Comparison of ENCODE assay signal across 13 mouse cellular contexts in genomic region chr5:52560240-52560639, GRCm38 (mm10). TPM values are rescaled to one million over a fixed set of nuclear protein-coding genes. Genes with fewer than 3 reads are reported as not detected.
DNase-seq lines count a peak whose midpoint lies in the region; ATAC-seq and TF ChIP-seq lines count a peak whose summit lies in the region.
"Had no signal": no experiment of that assay in that cellular context is flagged by ENCODE, and none has a peak within 500 bp of the region (broad histone marks: within the 10 kb centered on the region; RNA-seq: fewer than 3 reads in every experiment).

No protein-coding gene starts in this region.

- TF ChIP-seq EP300 in heart, postnatal 0 days (IDR thresholded peaks at IDR 0.05; ENCODE audit: low read depth) = no peak

- H3K4me2 ChIP-seq in heart, postnatal 0 days (ENCODE audit: low read depth, low read length) = no peak overlapping the region
- H3K4me2 ChIP-seq: heart, embryonic 13.5 days; liver, embryonic 15.5 days; midbrain, embryonic 13.5 days had no signal

- H3K27ac ChIP-seq in heart, postnatal 0 days (ENCODE audit: low read depth) = no peak overlapping the region
- H3K27ac ChIP-seq: heart, embryonic 13.5 days; liver, embryonic 15.5 days; midbrain, embryonic 13.5 days had no signal

- peaks cover 4% of the 10 kb centered on the region; the same call in 1 of the 2 replicates for H3K27me3 ChIP-seq in heart, postnatal 0 days (ENCODE audit: control insufficient read depth, insufficient read depth, low read length)

- H3K9me3 ChIP-seq in heart, postnatal 0 days (replicated peaks; ENCODE audit: control insufficient read depth, low read length) = no peaks in the 10 kb centered on the region
- H3K9me3 ChIP-seq: heart, embryonic 13.5 days; liver, embryonic 15.5 days; midbrain, embryonic 13.5 days had no signal

- ATAC-seq in heart, postnatal 0 days (ENCODE audit: insufficient read depth, low read depth) = peak; percentile 78
- ATAC-seq: midbrain, embryonic 13.5 days had no signal

- peak; percentile 5 for DNase-seq in adrenal gland, adult 2 months
- no peak for DNase-seq in adrenal gland, adult (ENCODE audit: inconsistent age in 2 of 2, low spot score in 1 of 2)
- DNase-seq in left cerebral cortex, postnatal 14 days (ENCODE audit: low spot score in 2 of 2) = peak; percentile 32 to 59
- no peak for DNase-seq in left cerebral cortex, adult 11 months (ENCODE audit: low spot score)
- no peak for DNase-seq in heart, postnatal 0 days (ENCODE audit: low spot score)
- DNase-seq in skeletal muscle tissue, adult 2 months (ENCODE audit: low read depth, low spot score) = peak; percentile 72
- no peak for DNase-seq in left cerebral cortex, postnatal 4 days
- DNase-seq in yolk sac, embryonic 10.5 days (ENCODE audit: low spot score) = no peak
- DNase-seq: embryo, embryonic 11 days; kidney, postnatal 25 days had no signal

- H3K4me1 ChIP-seq in heart, postnatal 0 days (ENCODE audit: control insufficient read depth, insufficient read depth) = peaks cover 16% of the 10 kb centered on the region
- H3K4me1 ChIP-seq: liver, embryonic 15.5 days had no signal

- H3K4me3 ChIP-seq in heart, postnatal 0 days (ENCODE audit: low read depth, low read length) = no peak overlapping the region
- H3K4me3 ChIP-seq: heart, embryonic 13.5 days; liver, embryonic 15.5 days; midbrain, embryonic 13.5 days had no signal

- TF ChIP-seq CTCF in heart, postnatal 0 days (IDR thresholded peaks at IDR 0.05; ENCODE audit: low read depth) = no peak

- H3K9ac ChIP-seq in heart, postnatal 0 days (replicated peaks; ENCODE audit: low read depth, low read length) = no peak overlapping the region
- H3K9ac ChIP-seq: heart, embryonic 13.5 days; liver, embryonic 15.5 days; midbrain, embryonic 13.5 days had no signal

- no peaks in the 10 kb centered on the region for H3K36me3 ChIP-seq in heart, postnatal 0 days (replicated peaks; ENCODE audit: control insufficient read depth, insufficient read depth, low read length)
- H3K36me3 ChIP-seq: heart, embryonic 13.5 days; liver, embryonic 15.5 days; midbrain, embryonic 13.5 days had no signal

- intact Hi-C loops in left cerebral cortex, postnatal 14 days (cut with DNase I) = loop anchor here (10.0 kb wide), 1 partner anchor 95 kb away; no protein-coding TSS in a partner anchor
- intact Hi-C loops in left cerebral cortex, postnatal 4 days (cut with DNase I) = no loop called here

- 32% methylated on average over 8 of the region's 8 CpGs for WGBS in heart, postnatal 0 days

RNA-seq across cellular contexts. Expression of gene Lgi2, which starts 6.0 kb away (rescaled TPM):
- 1 to 10 TPM in 1 of 2 experiments, under 1 TPM in 1; 0.69 to 1.6 TPM for total RNA-seq in adrenal gland, adult 2 months (2021)
- 0.26 and 0.41 TPM in 2 replicates for polyA plus RNA-seq in adrenal gland, adult 2 months (2012; rRNA removed)
- total RNA-seq in left cerebral cortex, postnatal 14 days (2021) = 10 to 100 TPM; 48.9 to 57.3 TPM
- total RNA-seq in heart, postnatal 0 days (2014; rRNA removed; ENCODE audit: low replicate concordance) = 0.88 and 2.8 TPM in 2 replicates
- 0.63 and 0.69 TPM in 2 replicates for polyA plus RNA-seq in heart, postnatal 0 days (2015; fragmentation: Nextera tagmentation; extraction: Ambion mirVana)
- total RNA-seq in left cerebral cortex, postnatal 4 days (2021) = 10 to 100 TPM; 32.3 to 33.9 TPM

Comparison
In these comparisons a context has a peak if more than half of its experiments do, and no peak if none do; other contexts are left out.
1. DNase-seq: peak in adrenal gland, adult 2 months (single experiment), left cerebral cortex, postnatal 14 days (2 of 2) and skeletal muscle tissue, adult 2 months (single experiment); none in adrenal gland, adult (0 of 2), left cerebral cortex, adult 11 months (single experiment), heart, postnatal 0 days (single experiment), left cerebral cortex, postnatal 4 days (single experiment) and yolk sac, embryonic 10.5 days (single experiment).